ENCODE assay signal across 11 mouse cellular contexts in the genomic region with DNA sequence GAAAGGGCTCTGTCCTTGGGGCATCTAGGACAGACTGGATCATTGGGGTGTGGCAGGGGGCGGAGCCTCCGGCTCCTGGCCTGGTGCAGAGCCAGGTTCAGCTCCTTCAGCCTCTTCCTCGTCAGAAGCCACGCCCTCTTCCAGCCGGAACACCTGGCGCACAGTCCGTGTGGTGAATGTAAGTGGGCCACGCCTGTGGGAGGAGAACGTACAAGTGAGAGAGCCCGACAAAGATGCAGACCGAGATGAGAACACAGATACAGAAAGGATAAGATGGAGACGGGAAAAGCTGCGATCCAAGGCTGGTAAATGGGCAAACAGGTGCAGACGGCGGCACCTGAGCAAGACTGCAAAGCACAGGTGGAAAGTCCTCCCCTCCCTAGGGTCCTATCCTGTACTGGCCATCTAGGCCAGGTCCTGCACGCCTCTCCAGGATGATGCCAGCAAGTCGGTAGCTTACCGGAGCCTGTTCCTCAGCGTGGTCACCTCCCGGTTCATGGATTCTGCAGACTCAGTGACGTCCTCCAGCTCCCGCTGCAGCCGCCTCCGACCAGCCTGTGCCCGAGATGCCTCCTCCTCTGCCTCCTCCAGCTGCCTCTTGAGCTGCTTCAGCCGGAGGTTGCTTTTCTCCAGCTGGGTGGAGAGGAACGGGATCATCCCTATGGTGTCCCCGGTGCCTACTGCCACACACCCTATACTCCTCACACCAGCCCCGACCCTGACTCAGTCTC. TPM values are rescaled to one million over a fixed set of nuclear protein-coding genes. Genes with fewer than 3 reads are reported as not detected.
DNase-seq lines count a peak whose midpoint lies in the region; ATAC-seq lines count a peak whose summit lies in the region.
"Had no signal": no experiment of that assay in that cellular context is flagged by ENCODE, and none has a peak within 500 bp of the region (broad histone marks: within the 10 kb centered on the region; RNA-seq: fewer than 3 reads in every experiment).

No protein-coding gene starts in this region.

- no peak overlapping the region for H3K9ac ChIP-seq in stomach, embryonic 15.5 days
- H3K9ac ChIP-seq: liver, embryonic 13.5 days had no signal

- no peak overlapping the region for H3K4me3 ChIP-seq in stomach, embryonic 15.5 days (replicated peaks)
- H3K4me3 ChIP-seq: liver, embryonic 13.5 days had no signal

- no peak for ATAC-seq in cerebellum, adult (ENCODE audit: insufficient number of reproducible peaks, low FRiP score, low TSS enrichment)
- ATAC-seq in stomach, embryonic 15.5 days (ENCODE audit: insufficient read depth, low FRiP score, low read depth) = peak; percentile 70

- DNase-seq in cerebellum, adult 11-12 months = peak; percentile 79
- DNase-seq in right cerebral cortex, adult 18-20 months = peak; percentile 68
- no peak for DNase-seq in right cerebral cortex, postnatal 14 days
- DNase-seq in large intestine, adult 2 months (ENCODE audit: low read depth, low spot score) = peak; percentile 87
- no peak for DNase-seq in gastrocnemius, postnatal 36 days
- no peak for DNase-seq in layer of hippocampus, postnatal 25 days (ENCODE audit: extremely low spot score in 1 of 2, low spot score in 1 of 2)
- DNase-seq: adrenal gland, postnatal 10 days; heart, postnatal 10 days; liver, embryonic 13.5 days had no signal

- peaks cover 49% of the 10 kb centered on the region for H3K27me3 ChIP-seq in stomach, embryonic 15.5 days (replicated peaks)

- H3K9me3 ChIP-seq in stomach, embryonic 15.5 days = no peaks in the 10 kb centered on the region
- H3K9me3 ChIP-seq: liver, embryonic 13.5 days had no signal

- intact Hi-C loops in gastrocnemius, postnatal 36 days (cut with DNase I) = no loop called here

- peak overlapping the region; percentile 23 for H3K4me2 ChIP-seq in stomach, embryonic 15.5 days
- H3K4me2 ChIP-seq: liver, embryonic 13.5 days had no signal

- H3K36me3 ChIP-seq in stomach, embryonic 15.5 days = no peaks in the 10 kb centered on the region
- H3K36me3 ChIP-seq: liver, embryonic 13.5 days had no signal

- 18% methylated on average over 29 of the region's 29 CpGs for WGBS in large intestine, adult 2 months
- WGBS in stomach, embryonic 15.5 days = 10% methylated on average over 29 of the region's 29 CpGs

- H3K27ac ChIP-seq in stomach, embryonic 15.5 days = no peak overlapping the region
- H3K27ac ChIP-seq: liver, embryonic 13.5 days had no signal

- H3K4me1 ChIP-seq in stomach, embryonic 15.5 days = peaks cover 5% of the 10 kb centered on the region; the same call in 1 of the 2 replicates
- H3K4me1 ChIP-seq: liver, embryonic 13.5 days had no signal

RNA-seq across cellular contexts. Expression of a gene that starts 15.9 kb away (rescaled TPM):
- polyA plus RNA-seq in large intestine, adult 2 months (2012; rRNA removed) = 0.95 and 1.9 TPM in 2 replicates
- polyA plus RNA-seq in stomach, embryonic 15.5 days (2015; fragmentation: Nextera tagmentation; extraction: Ambion mirVana) = 0.30 and 0.39 TPM in 2 replicates
- total RNA-seq in gastrocnemius, postnatal 36 days (2021) = 1 to 10 TPM; 5.3 to 5.7 TPM
- total RNA-seq in layer of hippocampus, postnatal 25 days (2021) = 100 to 1,000 TPM; 167 to 190 TPM

RNA-seq across cellular contexts. Expression of a gene that starts 34.2 kb away (rescaled TPM):
- polyA plus RNA-seq in large intestine, adult 2 months (2012; rRNA removed) = 20.4 and 22.2 TPM in 2 replicates
- polyA plus RNA-seq in stomach, embryonic 15.5 days (2015; fragmentation: Nextera tagmentation; extraction: Ambion mirVana) = 4.9 and 5.0 TPM in 2 replicates
- under 1 TPM; 0.30 to 0.54 TPM for total RNA-seq in gastrocnemius, postnatal 36 days (2021)
- not detected for total RNA-seq in layer of hippocampus, postnatal 25 days (2021)

RNA-seq across cellular contexts. Expression of a gene that starts 52.6 kb away (rescaled TPM):
- polyA plus RNA-seq in large intestine, adult 2 months (2012; rRNA removed) = 163 and 192 TPM in 2 replicates
- polyA plus RNA-seq in stomach, embryonic 15.5 days (2015; fragmentation: Nextera tagmentation; extraction: Ambion mirVana) = 62.9 and 65.0 TPM in 2 replicates
- 10 to 100 TPM; 28.9 to 31.1 TPM for total RNA-seq in gastrocnemius, postnatal 36 days (2021)
- 10 to 100 TPM; 60.6 to 66.3 TPM for total RNA-seq in layer of hippocampus, postnatal 25 days (2021)

RNA-seq across cellular contexts. Expression of a gene that starts 57.7 kb away (rescaled TPM):
- polyA plus RNA-seq in large intestine, adult 2 months (2012; rRNA removed) = 45.2 and 47.0 TPM in 2 replicates
- 69.8 and 75.6 TPM in 2 replicates for polyA plus RNA-seq in stomach, embryonic 15.5 days (2015; fragmentation: Nextera tagmentation; extraction: Ambion mirVana)
- 1 to 10 TPM; 5.6 to 6.7 TPM for total RNA-seq in gastrocnemius, postnatal 36 days (2021)
- 1 to 10 TPM; 7.3 to 8.9 TPM for total RNA-seq in layer of hippocampus, postnatal 25 days (2021)

Comparison
In these comparisons a context has a peak if more than half of its experiments do, and no peak if none do; other contexts are left out.
1. DNase-seq: peak in cerebellum, adult 11-12 months (single experiment), right cerebral cortex, adult 18-20 months (single experiment) and large intestine, adult 2 months (single experiment); none in right cerebral cortex, postnatal 14 days (single experiment), gastrocnemius, postnatal 36 days (0 of 2) and layer of hippocampus, postnatal 25 days (0 of 2).
2. RNA of a gene that starts 15.9 kb away (total RNA-seq): 167 to 190 TPM in layer of hippocampus, postnatal 25 days; 5.3 to 5.7 TPM in gastrocnemius, postnatal 36 days; every median in the first group is over 10 times any median in the second.